Mouse (Mus musculus) MEL (cell line): ENCODE data around the gene Ntf5. TPM values are rescaled to one million over a fixed set of nuclear protein-coding genes. Genes with fewer than 3 reads are reported as not detected.

Source experiments
- DNase-seq: peaks from one replicate; pipeline ENCODE4 v3.0.0; 2011; ENCODE audit warnings: low read depth, low spot score
- H3K27ac ChIP-seq: 2 replicates; pipeline ENCODE4 v1.5.1; 2012; ENCODE audit warnings: low read depth, mild to moderate bottlenecking, control low read depth, low read length, moderate library complexity; ENCODE audit not compliant: control insufficient read depth
- H3K27me3 ChIP-seq, 2 experiments: fragments of 150-350 bp in 1 of 2; sonication (generic) in 1 of 2; 2 replicates each; pipeline ENCODE4 v1.6.1; 2012; ENCODE audit warnings: low read length in 2 of 2, mild to moderate bottlenecking in 2 of 2, improper control_type of control experiment in 1 of 2, moderate library complexity in 1 of 2; ENCODE audit not compliant: insufficient read depth in 2 of 2, control insufficient read depth in 1 of 2
- H3K36me3 ChIP-seq, 2 experiments: 2 replicates each; pipeline ENCODE4 v1.6.1; 2012 to 2014; ENCODE audit warnings: low read length in 2 of 2, improper control_type of control experiment in 1 of 2, inconsistent platforms in 1 of 2, mild to moderate bottlenecking in 1 of 2; ENCODE audit not compliant: insufficient read depth in 2 of 2, control insufficient read depth in 1 of 2
- H3K4me1 ChIP-seq, 2 experiments: fragments of 150-350 bp in 1 of 2; sonication (generic) in 1 of 2; 2 replicates each; pipeline ENCODE4 v1.6.1; 2012; ENCODE audit warnings: low read length in 2 of 2, improper control_type of control experiment in 1 of 2, mild to moderate bottlenecking in 1 of 2; ENCODE audit not compliant: insufficient read depth in 2 of 2, control insufficient read depth in 1 of 2
- H3K4me3 ChIP-seq, 2 experiments: fragments of 150-350 bp in 1 of 2; sonication (generic) in 1 of 2; 2 replicates each; pipeline ENCODE4 v1.5.1; 2012; ENCODE audit warnings: low read depth in 2 of 2, low read length in 2 of 2, mild to moderate bottlenecking in 2 of 2, moderate library complexity in 2 of 2, control low read depth in 1 of 2, improper control_type of control experiment in 1 of 2; ENCODE audit not compliant: control insufficient read depth in 1 of 2, insufficient read depth in 1 of 2
- H3K79me2 ChIP-seq: 2 replicates; pipeline ENCODE4 v1.6.1; 2012; ENCODE audit warnings: mild to moderate bottlenecking, low read length, moderate library complexity; ENCODE audit not compliant: control insufficient read depth, poor library complexity, insufficient read depth
- H3K9ac ChIP-seq: 2 replicates; pipeline ENCODE4 v1.6.1; 2012; ENCODE audit warnings: low read depth, mild to moderate bottlenecking, control low read depth, low read length, moderate library complexity; ENCODE audit not compliant: control insufficient read depth, poor library complexity, severe bottlenecking
- H3K9me3 ChIP-seq: fragments of 150-350 bp; sonication (generic); replicated peaks from 2 replicates; pipeline ENCODE4 v1.6.1; 2012; ENCODE audit warnings: mild to moderate bottlenecking, low read length, improper control_type of control experiment, moderate library complexity; ENCODE audit not compliant: insufficient read depth
- BHLHE40 ChIP-seq: IDR thresholded peaks from 2 replicates; pipeline ENCODE4 v1.6.1; 2012; ENCODE audit warnings: low read depth, mild to moderate bottlenecking, inconsistent platforms, low read length, improper control_type of control experiment, borderline replicate concordance
- CHD2 ChIP-seq: IDR thresholded peaks from 2 replicates; pipeline ENCODE4 v1.6.1; 2011; ENCODE audit warnings: low read length, improper control_type of control experiment
- GABPA ChIP-seq: IDR thresholded peaks from 2 replicates; pipeline ENCODE4 v1.6.1; 2012; ENCODE audit warnings: low read depth, mild to moderate bottlenecking, inconsistent platforms, low read length, improper control_type of control experiment, moderate library complexity
- HCFC1 ChIP-seq: IDR thresholded peaks from 2 replicates; pipeline ENCODE4 v1.6.1; 2012; ENCODE audit warnings: low read depth, mild to moderate bottlenecking, inconsistent platforms, low read length, improper control_type of control experiment, moderate library complexity
- JUND ChIP-seq: IDR thresholded peaks from 2 replicates; pipeline ENCODE4 v1.6.1; 2011; ENCODE audit warnings: low read depth, mild to moderate bottlenecking, improper control_type of control experiment, low read length
- MAFK ChIP-seq: IDR thresholded peaks from 2 replicates; pipeline ENCODE4 v1.6.1; 2011; ENCODE audit warnings: low read depth, mild to moderate bottlenecking, low read length, improper control_type of control experiment, borderline replicate concordance
- MXI1 ChIP-seq: IDR thresholded peaks from 2 replicates; pipeline ENCODE4 v1.6.1; 2011; ENCODE audit warnings: mild to moderate bottlenecking, low read depth, low read length, improper control_type of control experiment
- NELFE ChIP-seq: IDR thresholded peaks from 2 replicates; pipeline ENCODE4 v1.6.1; 2011; ENCODE audit warnings: low read depth, low read length, improper control_type of control experiment
- NRF1 ChIP-seq: IDR thresholded peaks from 2 replicates; pipeline ENCODE4 v1.6.1; 2014; ENCODE audit warnings: low read depth, mild to moderate bottlenecking, inconsistent platforms, low read length, improper control_type of control experiment, moderate library complexity; ENCODE audit not compliant: poor library complexity, insufficient read depth, severe bottlenecking
- POLR2A ChIP-seq, 2 experiments: IDR thresholded peaks; 2 replicates each; pipeline ENCODE4 v1.6.1; 2011 to 2012; ENCODE audit warnings: low read length in 2 of 2, mild to moderate bottlenecking in 2 of 2, control low read depth in 1 of 2, improper control_type of control experiment in 1 of 2, low read depth in 1 of 2, moderate library complexity in 1 of 2; ENCODE audit not compliant: control insufficient read depth in 1 of 2, insufficient read depth in 1 of 2, poor library complexity in 1 of 2
- POLR2AphosphoS5 ChIP-seq: IDR thresholded peaks from 2 replicates; pipeline ENCODE4 v1.6.1; 2012; ENCODE audit warnings: low read depth, borderline replicate concordance, mild to moderate bottlenecking, inconsistent platforms, low read length, moderate library complexity, mixed read lengths
- USF2 ChIP-seq, 2 experiments: IDR thresholded peaks; 2 replicates each; pipeline ENCODE4 v1.6.1; 2011 to 2012; ENCODE audit warnings: improper control_type of control experiment in 2 of 2, low read length in 2 of 2, borderline replicate concordance in 1 of 2, inconsistent platforms in 1 of 2, low read depth in 1 of 2, mild to moderate bottlenecking in 1 of 2; ENCODE audit not compliant: insufficient read depth in 1 of 2
- ZKSCAN1 ChIP-seq: IDR thresholded peaks from 2 replicates; pipeline ENCODE4 v1.6.1; 2012; ENCODE audit warnings: low read depth, mild to moderate bottlenecking, inconsistent platforms, low read length, improper control_type of control experiment, moderate library complexity
- ZMIZ1 ChIP-seq: IDR thresholded peaks from 2 replicates; pipeline ENCODE4 v1.6.1; 2012; ENCODE audit warnings: low read depth, mild to moderate bottlenecking, inconsistent platforms, low read length, improper control_type of control experiment, moderate library complexity
- ZNF384 ChIP-seq: IDR thresholded peaks from 2 replicates; pipeline ENCODE4 v1.6.1; 2012; ENCODE audit warnings: low read depth, mild to moderate bottlenecking, inconsistent platforms, low read length, improper control_type of control experiment
- polyA plus RNA-seq, 2 experiments: library from polyadenylated mRNA; stranded (reverse) in 1 of 2; unstranded in 1 of 2; fragments of >175 nt in 1 of 2; fragments of >200 nt in 1 of 2; gene quantifications; 2 replicates each; pipeline versions ENCODE4 v1.2.1 to v1.2.4; 2012; ENCODE audit warnings: low replicate concordance in 2 of 2, low read depth in 1 of 2; ENCODE audit not compliant: insufficient read length in 2 of 2, insufficient read depth in 1 of 2, missing spikeins in 1 of 2
- total RNA-seq: library from RNA; depleted of rRNA; stranded (reverse); fragments of 300-350 nt; gene quantifications from 2 replicates; pipeline ENCODE4 v1.2.3, GENCODE M21; 2012

Ntf5 gene
- total and polyA plus RNA-seq, 3 experiments, result 0.54 to 1.9 TPM; not detected in 1

DNA sequence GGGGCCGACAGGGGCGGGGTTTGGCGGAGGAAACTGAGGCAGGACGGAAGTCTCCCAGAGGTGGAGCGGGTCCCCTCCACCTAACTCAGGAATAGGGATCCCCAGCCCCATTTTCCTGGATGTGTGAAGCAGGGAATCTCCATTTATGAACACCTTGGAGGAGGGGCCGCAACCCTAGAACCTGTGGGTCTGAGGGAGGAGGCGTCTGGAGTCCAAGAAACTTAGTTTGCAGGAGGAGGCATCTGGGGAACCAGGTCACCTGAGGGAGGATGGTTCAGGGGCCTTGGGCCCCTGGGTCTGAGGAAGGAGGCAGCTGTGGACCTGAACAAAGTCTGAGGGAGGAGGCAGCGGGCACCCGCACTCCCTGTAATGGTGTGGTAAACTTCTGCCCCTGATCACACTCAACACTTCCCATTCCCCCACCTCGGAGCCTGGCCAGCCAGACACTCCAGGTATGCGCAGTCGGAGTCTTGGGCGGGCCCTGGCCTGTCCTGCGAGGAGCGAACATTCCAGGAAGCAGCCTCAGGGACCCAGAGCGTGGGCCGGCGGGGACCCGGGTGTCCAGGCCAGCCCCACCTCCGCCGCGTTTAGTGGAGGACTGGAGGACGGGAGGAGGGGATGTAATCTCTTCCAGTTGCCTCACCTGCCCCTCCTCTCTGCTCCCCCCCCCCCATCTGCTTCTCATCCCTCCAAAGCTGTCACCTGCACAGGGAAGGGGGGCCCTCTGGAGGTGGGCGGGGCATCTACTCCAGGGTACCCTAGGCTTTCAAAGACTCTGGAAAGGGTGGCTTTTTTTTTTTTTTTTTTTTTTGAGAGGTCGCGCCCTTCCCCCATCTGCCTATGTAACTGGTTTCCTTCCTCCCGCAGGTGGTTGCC is 607 bp downstream of the Ntf5 start:
- TF ChIP-seq NELFE (peak; percentile 50), ZKSCAN1 (no peak), HCFC1 (0 out of 2 replicates have a peak, but pooled peaks have one; percentile 48), NRF1 (no peak), ZNF384 (peak; percentile 89), POLR2A (IDR thresholded peaks at IDR 0.05; ENCODE audit: control insufficient read depth in 1 of 2, insufficient read depth in 1 of 2, low read depth in 1 of 2, low read length in 2 of 2, poor library complexity in 1 of 2) (peak in 1 of 2 experiments; percentile 61; a peak in 3 of 4 replicates)
- Histone ChIP-seq H3K4me3 (peak overlapping the region; percentile 69 to 100), H3K27ac (no peak overlapping the region), H3K36me3 (no peaks in the 10 kb centered on the region; a peak in 1 of 4 replicates), H3K9me3 (no peaks in the 10 kb centered on the region), H3K9ac (peak overlapping the region; percentile 71), H3K27me3 (peaks cover 0 to 3% of the 10 kb centered on the region in 2 experiments; a peak in 2 of 4 replicates), H3K4me1 (peaks cover 6 to 7% of the 10 kb centered on the region in 2 experiments; a peak in 2 of 4 replicates), H3K79me2 (no peaks in the 10 kb centered on the region; the same call in 1 of the 2 replicates)
- DNase-seq, result no peak

DNA sequence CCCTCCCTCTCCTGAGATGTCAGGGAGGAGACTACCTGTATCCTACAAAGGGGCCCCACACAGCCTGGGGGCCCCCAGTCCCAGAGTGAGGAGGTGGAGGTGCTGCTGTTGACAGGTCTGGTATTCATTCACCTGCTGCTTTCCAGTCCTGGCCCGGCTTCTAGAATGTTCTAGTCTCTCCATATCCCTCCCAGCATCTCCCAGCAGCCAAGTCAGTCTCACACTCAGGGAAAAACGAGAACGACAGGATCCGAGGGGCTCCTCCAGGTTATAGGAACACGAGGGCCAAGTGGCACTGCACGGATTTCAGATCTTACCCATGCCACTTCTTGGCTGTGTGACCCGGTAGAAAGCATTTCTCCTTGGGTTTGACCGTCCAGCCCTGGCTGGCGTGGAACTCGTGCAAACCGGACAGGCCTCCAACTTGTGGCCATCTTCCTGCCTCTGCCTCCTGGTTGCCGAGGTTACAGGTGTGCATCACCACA is 1.3 kb downstream of the Ntf5 start:
- DNase-seq, result no peak
- Histone ChIP-seq H3K36me3 (no peaks in the 10 kb centered on the region; a peak in 1 of 4 replicates), H3K27me3 (peaks cover 0 to 3% of the 10 kb centered on the region in 2 experiments; a peak in 2 of 4 replicates), H3K4me3 (no peak overlapping the region), H3K4me1 (peaks cover 6 to 7% of the 10 kb centered on the region in 2 experiments; a peak in 2 of 4 replicates), H3K79me2 (no peaks in the 10 kb centered on the region; the same call in 1 of the 2 replicates), H3K9ac (no peak overlapping the region), H3K27ac (no peak overlapping the region), H3K9me3 (no peaks in the 10 kb centered on the region)
- TF ChIP-seq POLR2AphosphoS5 (no peak), JUND (no peak), MAFK (no peak), GABPA (no peak), USF2 (IDR thresholded peaks at IDR 0.05; ENCODE audit: borderline replicate concordance in 1 of 2, insufficient read depth in 1 of 2, low read depth in 1 of 2, low read length in 2 of 2) (no peak), CHD2 (no peak), BHLHE40 (no peak), ZMIZ1 (no peak), MXI1 (no peak)
